Mouse (Mus musculus) midbrain, postnatal 0 days (tissue): ENCODE results near the gene Mnd1. TPM values are rescaled to one million over a fixed set of nuclear protein-coding genes. Genes with fewer than 3 reads are reported as not detected.

Experiments used
- ATAC-seq: fragments of 200-750 bp; cut with Nextera tagmentation; 2 replicates; pipeline ENCODE4 v1.8.0; 2017; ENCODE audit warnings: moderate number of reproducible peaks, mild to moderate bottlenecking, moderate TSS enrichment, moderate library complexity; ENCODE audit not compliant: low FRiP score
- DNase-seq: peaks from one replicate; pipeline ENCODE4 v3.0.0-alpha.2; 2015; ENCODE audit warnings: low spot score
- H3K27ac ChIP-seq: fragments of 300-500 bp; sonication (generic); 2 replicates; pipeline ENCODE4 v1.5.1; 2014; ENCODE audit warnings: low read depth, mild to moderate bottlenecking, low read length, mixed read lengths
- H3K27me3 ChIP-seq: fragments of 300-500 bp; sonication (generic); 2 replicates; pipeline ENCODE4 v1.6.1; 2014; ENCODE audit warnings: low read length, control low read depth, mixed read lengths; ENCODE audit not compliant: insufficient read depth
- H3K36me3 ChIP-seq: fragments of 300-500 bp; sonication (generic); 2 replicates; pipeline ENCODE4 v1.6.1; 2014; ENCODE audit warnings: low read length, control low read depth, mixed read lengths; ENCODE audit not compliant: insufficient read depth
- H3K4me1 ChIP-seq: fragments of 300-500 bp; sonication (generic); 2 replicates; pipeline ENCODE4 v1.6.1; 2014; ENCODE audit warnings: mild to moderate bottlenecking, control low read depth, antibody characterized with exemption, low read length, mixed read lengths; ENCODE audit not compliant: insufficient read depth
- H3K4me2 ChIP-seq: fragments of 300-500 bp; sonication (generic); 2 replicates; pipeline ENCODE4 v1.6.1; 2014; ENCODE audit warnings: low read depth, mild to moderate bottlenecking, low read length, mixed read lengths; ENCODE audit not compliant: poor library complexity, severe bottlenecking
- H3K4me3 ChIP-seq: fragments of 300-500 bp; sonication (generic); 2 replicates; pipeline ENCODE4 v1.5.1; 2014; ENCODE audit warnings: low read depth, mild to moderate bottlenecking, low read length, moderate library complexity
- H3K9ac ChIP-seq: fragments of 300-500 bp; sonication (generic); replicated peaks from 2 replicates; pipeline ENCODE4 v1.6.1; 2014; ENCODE audit warnings: mild to moderate bottlenecking, low read length, moderate library complexity, mixed read lengths; ENCODE audit not compliant: poor library complexity, severe bottlenecking
- H3K9me3 ChIP-seq: fragments of 300-500 bp; sonication (generic); 2 replicates; pipeline ENCODE4 v1.6.1; 2016; ENCODE audit warnings: low read length, control low read depth
- CTCF ChIP-seq: IDR thresholded peaks from 2 replicates; pipeline ENCODE4 v1.5.1; 2016; ENCODE audit warnings: antibody characterized with exemption, mild to moderate bottlenecking
- WGBS: fragments of 180-500 bp; shearing (Covaris S2); extraction: QIAGEN DNeasy Blood & Tissue Kit; methylation state at CpG from one replicate; pipeline ENCODE4 v1.1.7; 2014; 5-methylcytosine and 5-hydroxymethylcytosine counted together
- polyA plus RNA-seq: library from polyadenylated mRNA; unstranded; fragments of >200 nt; fragmentation: Nextera tagmentation; extraction: Ambion mirVana; gene quantifications from 2 replicates; pipeline ENCODE4 v1.2.1, GENCODE M21; 2015
- total RNA-seq: library from RNA; depleted of rRNA; stranded (reverse); fragments of >200 nt; gene quantifications from 2 replicates; pipeline ENCODE4 v1.2.3, GENCODE M21; 2014

Mnd1 gene
- total and polyA plus RNA-seq, 2 experiments from 2014 or later: 1.9 to 2.5 TPM

DNA sequence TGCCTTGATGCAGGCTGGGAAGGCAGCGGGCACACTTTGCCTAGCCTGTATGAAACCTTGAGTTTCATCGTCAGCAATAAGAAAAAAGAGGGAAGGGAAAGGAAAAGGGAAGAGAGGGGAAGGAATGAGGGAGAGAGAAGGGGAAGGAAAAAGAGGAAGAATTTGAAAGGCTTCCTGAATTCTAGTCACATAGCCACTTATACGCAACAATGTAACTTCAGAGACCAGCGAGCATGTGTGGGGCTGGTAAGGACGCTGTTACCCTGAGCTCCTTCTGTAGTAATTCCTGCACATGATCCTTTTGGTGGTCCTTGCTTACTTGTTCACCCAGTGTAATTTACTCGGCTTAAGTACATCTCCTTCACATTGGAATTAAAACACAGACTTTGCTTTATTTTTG lies 13.4 kb upstream of the Mnd1 start:
- 95% methylated on average over 6 of the region's 6 CpGs for WGBS

DNA sequence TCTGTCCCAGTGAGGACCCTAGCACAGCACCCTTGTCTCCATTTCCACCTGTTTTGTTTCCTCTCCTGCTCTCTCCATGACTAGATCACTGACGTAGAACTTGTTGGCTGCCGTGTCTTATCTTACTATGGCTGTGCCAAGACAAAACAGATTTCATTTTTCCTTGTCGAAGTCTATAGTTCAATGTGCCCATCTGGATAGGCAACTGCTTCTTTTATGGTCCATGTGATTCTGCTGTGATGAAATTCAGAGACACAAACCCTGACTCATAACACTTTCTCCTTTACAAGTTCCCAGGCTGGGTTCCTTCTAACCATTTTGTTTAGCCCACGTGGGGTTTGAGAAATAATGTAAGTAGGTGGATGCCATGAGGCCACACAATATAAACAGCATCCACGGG lies 10.5 kb upstream of the Mnd1 start:
- Histone ChIP-seq H3K4me2 (no peak overlapping the region), H3K4me3 (no peak overlapping the region), H3K36me3 (peaks cover 46% of the 10 kb centered on the region), H3K9ac (no peak overlapping the region), H3K27me3 (no peaks in the 10 kb centered on the region), H3K27ac (no peak overlapping the region), H3K4me1 (no peaks in the 10 kb centered on the region), H3K9me3 (no peaks in the 10 kb centered on the region)
- TF ChIP-seq CTCF: no peak
- 92% methylated on average over 5 of the region's 5 CpGs for WGBS
- ATAC-seq: no peak
- no peak for DNase-seq

More for the DNA sequence above, 13.4 kb upstream of the Mnd1 start:
- no peak overlapping the region for H3K4me3 ChIP-seq
- peaks cover 43% of the 10 kb centered on the region for H3K36me3 ChIP-seq
- no peaks in the 10 kb centered on the region for H3K27me3 ChIP-seq
- no peak overlapping the region for H3K4me2 ChIP-seq
- no peak for TF ChIP-seq CTCF
- no peaks in the 10 kb centered on the region for H3K9me3 ChIP-seq
- H3K4me1 ChIP-seq: no peaks in the 10 kb centered on the region
- no peak for ATAC-seq
- DNase-seq: no peak
- no peak overlapping the region for H3K9ac ChIP-seq
- no peak overlapping the region for H3K27ac ChIP-seq

DNA sequence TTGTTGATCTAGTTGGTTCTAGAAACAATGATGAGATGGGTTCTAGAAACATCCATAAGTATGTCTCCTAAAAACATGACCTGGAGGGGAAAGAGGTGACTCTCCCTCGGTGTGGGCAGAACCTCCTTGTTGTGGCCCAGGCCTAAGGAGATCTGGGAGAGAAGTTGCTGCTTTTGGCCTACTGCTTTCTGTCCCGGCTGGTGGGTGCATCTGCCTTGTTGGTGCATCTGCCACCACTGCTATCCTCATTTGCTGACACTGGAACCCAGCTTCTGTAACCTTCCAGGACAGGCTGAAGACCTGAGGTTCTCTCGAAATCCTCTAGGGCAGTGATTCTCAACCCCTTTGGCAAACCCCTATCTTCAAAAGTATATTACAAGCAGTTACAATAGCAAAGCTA lies 9.8 kb upstream of the Mnd1 start:
- DNase-seq (no peak), ATAC-seq (no peak)
- no peak overlapping the region for H3K4me2 ChIP-seq
- H3K9me3 ChIP-seq: no peaks in the 10 kb centered on the region
- H3K27me3 ChIP-seq: no peaks in the 10 kb centered on the region
- H3K4me3 ChIP-seq: no peak overlapping the region
- no peak for TF ChIP-seq CTCF
- no peak overlapping the region for H3K27ac ChIP-seq
- no peaks in the 10 kb centered on the region for H3K4me1 ChIP-seq
- H3K36me3 ChIP-seq: peaks cover 51% of the 10 kb centered on the region
- no peak overlapping the region for H3K9ac ChIP-seq
- WGBS: 96% methylated on average over 3 of the region's 3 CpGs

DNA sequence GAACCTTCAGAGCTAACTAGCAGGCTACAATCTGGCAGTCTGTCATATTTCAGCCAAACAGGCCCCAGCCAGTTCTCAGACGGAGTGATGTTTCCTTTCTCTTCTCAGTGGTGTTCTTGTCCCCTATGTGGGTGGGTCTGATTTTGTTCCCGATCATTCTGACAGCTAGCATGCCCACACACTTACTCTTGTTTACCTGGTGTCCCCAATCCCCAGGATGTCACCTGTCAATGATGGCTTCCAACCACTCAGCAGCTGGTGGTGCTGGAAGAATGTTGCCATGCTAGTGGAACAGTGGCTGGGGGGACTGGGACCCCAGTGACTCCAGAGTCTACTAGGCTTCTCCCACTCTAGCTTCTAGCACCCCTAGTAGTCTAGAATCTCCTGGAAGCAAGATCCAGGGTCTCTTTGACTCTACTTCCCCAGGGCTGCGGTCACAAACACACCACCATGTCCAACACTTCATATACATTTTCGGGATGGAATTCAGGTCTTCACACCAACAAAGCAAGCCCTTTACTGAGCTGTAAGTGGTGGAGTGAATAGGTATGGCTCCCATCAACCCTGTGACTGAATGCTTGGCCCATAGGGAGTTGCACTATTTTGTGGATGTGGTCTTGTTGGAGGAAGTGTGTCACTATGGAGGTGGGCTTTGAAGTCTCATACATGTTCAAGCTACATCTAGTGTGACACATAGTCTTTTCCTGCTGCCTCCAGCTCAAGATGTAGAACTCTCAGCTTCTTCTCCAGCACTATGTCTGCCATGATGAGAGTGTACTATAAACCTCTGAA lies 2.2 kb upstream of the Mnd1 start:
- no peaks in the 10 kb centered on the region for H3K4me1 ChIP-seq
- no peak for TF ChIP-seq CTCF
- peaks cover 14% of the 10 kb centered on the region; the same call in 1 of the 2 replicates for H3K36me3 ChIP-seq
- no peak overlapping the region for H3K27ac ChIP-seq
- DNase-seq (no peak), ATAC-seq (no peak)
- no peaks in the 10 kb centered on the region for H3K9me3 ChIP-seq
- 85% methylated on average over 4 of the region's 4 CpGs for WGBS
- H3K4me2 ChIP-seq: no peak overlapping the region
- H3K4me3 ChIP-seq: no peak overlapping the region
- no peak overlapping the region for H3K9ac ChIP-seq
- no peaks in the 10 kb centered on the region for H3K27me3 ChIP-seq

DNA sequence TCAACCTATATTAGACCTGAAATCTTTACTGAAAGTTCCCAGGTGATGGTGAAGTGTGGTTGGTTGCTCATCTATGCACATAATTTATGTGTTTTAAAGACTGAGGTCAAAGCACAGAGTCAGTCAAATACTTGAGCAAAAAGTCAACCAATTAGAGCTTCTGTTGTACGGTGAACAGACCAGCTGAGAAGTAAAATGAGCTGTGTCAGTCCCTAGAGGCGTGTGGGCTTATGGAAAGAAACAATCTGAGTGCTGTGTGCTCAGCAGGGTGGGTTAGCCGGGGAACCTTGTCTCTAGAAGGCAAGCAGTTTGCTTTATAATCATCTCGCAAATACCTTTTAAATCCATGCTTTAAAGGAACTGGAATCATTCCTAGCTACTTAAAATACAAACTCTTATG lies 1.4 kb upstream of the Mnd1 start:
- DNase-seq (no peak), ATAC-seq (no peak)
- TF ChIP-seq CTCF: no peak
- no peaks in the 10 kb centered on the region for H3K9me3 ChIP-seq
- H3K4me2 ChIP-seq: no peak overlapping the region
- H3K4me3 ChIP-seq: no peak overlapping the region
- no peaks in the 10 kb centered on the region for H3K27me3 ChIP-seq
- H3K4me1 ChIP-seq: no peaks in the 10 kb centered on the region
- H3K36me3 ChIP-seq: peaks cover 11% of the 10 kb centered on the region; the same call in 1 of the 2 replicates
- H3K9ac ChIP-seq: no peak overlapping the region
- WGBS: 41% methylated on average over 4 of the region's 4 CpGs
- H3K27ac ChIP-seq: no peak overlapping the region

DNA sequence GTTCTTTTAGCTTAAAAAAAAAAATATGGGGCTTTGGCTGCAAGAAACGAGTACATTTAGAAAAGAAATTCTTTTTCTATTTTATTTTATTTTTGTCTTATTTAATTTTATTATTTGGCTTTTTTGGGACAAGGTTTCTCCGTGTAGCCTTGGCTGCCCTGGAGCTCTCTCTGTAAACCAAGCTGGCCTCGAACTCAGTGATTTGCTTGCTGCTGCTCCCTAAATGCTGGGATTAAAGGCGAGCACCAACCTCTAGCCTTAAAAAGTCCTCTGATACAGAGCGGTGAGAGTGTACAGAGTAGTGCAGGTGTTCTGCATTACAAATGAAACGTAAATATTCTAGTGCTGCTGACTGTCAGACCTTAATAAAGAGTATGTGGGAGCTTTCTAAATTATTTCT lies 519 bp upstream of the Mnd1 start:
- Histone ChIP-seq H3K4me1 (no peaks in the 10 kb centered on the region), H3K4me3 (peak overlapping the region; percentile 44), H3K27ac (no peak overlapping the region), H3K36me3 (peaks cover 9% of the 10 kb centered on the region; the same call in 1 of the 2 replicates), H3K27me3 (no peaks in the 10 kb centered on the region), H3K4me2 (peak overlapping the region; percentile 82), H3K9me3 (no peaks in the 10 kb centered on the region), H3K9ac (no peak overlapping the region)
- no peak for TF ChIP-seq CTCF
- WGBS: 49% methylated on average over 6 of the region's 6 CpGs
- no peak for DNase-seq
- no peak for ATAC-seq
